33 mouse cellular contexts compared by ENCODE assay signal in the genomic region with DNA sequence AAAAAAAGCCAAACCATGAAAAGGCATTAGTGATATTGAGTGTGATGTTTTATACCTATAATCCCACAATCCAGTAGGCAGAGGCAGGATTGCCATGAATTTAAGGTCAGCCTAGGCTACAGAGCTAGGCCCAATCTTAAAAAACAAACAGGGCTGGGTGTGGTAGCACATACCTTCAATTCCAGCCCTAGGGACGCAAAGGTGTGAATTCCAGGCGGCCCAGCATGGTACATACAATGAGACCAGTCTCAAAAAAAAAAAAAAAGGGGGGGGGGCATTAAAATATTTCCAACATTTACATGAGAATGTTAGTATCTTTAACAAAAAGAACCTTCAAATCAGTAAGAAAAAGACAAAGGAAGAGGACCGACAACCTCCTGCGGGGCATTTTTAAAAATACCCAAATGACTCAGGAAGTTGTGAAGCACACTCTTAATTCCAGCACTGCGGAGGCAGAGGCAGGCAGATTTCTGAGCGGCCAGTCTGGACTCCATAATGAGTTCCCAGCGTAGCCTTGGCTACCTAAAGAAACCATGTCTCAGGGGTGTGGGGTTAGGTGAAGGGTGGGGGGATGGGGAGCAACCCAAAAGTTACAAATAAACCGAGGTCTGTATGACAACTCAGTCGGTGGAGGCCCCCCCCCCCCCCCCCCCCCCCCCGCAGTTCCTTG. TPM values are rescaled to one million over a fixed set of nuclear protein-coding genes. Genes with fewer than 3 reads are reported as not detected.
"Had no signal": no experiment of that assay in that cellular context is flagged by ENCODE, and none has a peak within 500 bp of the region (broad histone marks: within the 10 kb centered on the region; RNA-seq: fewer than 3 reads in every experiment).

No protein-coding gene starts in this region.

- H3K4me3 ChIP-seq: heart, adult 2 months; heart, embryonic 13.5 days; heart, embryonic 15.5 days; hindbrain, embryonic 13.5 days; hindbrain, embryonic 15.5 days; kidney, embryonic 15.5 days; limb, embryonic 13.5 days; limb, embryonic 15.5 days; liver, embryonic 12.5 days had no signal

- H3K36me3 ChIP-seq: heart, embryonic 13.5 days; heart, embryonic 15.5 days; hindbrain, embryonic 13.5 days; hindbrain, embryonic 15.5 days; kidney, embryonic 15.5 days; limb, embryonic 13.5 days; limb, embryonic 15.5 days; liver, embryonic 12.5 days had no signal

- H3K4me1 ChIP-seq: liver, embryonic 12.5 days had no signal

- H3K27me3 ChIP-seq: hindbrain, embryonic 15.5 days; kidney, embryonic 15.5 days; limb, embryonic 13.5 days had no signal

- H3K9ac ChIP-seq: heart, embryonic 13.5 days; heart, embryonic 15.5 days; hindbrain, embryonic 13.5 days; hindbrain, embryonic 15.5 days; kidney, embryonic 15.5 days; limb, embryonic 13.5 days; limb, embryonic 15.5 days; liver, embryonic 12.5 days; liver, embryonic 14.5 days had no signal

- H3K27ac ChIP-seq: heart, adult 2 months; heart, embryonic 13.5 days; heart, embryonic 15.5 days; hindbrain, embryonic 13.5 days; hindbrain, embryonic 15.5 days; hindbrain, postnatal 0 days; kidney, embryonic 15.5 days; kidney, postnatal 0 days; limb, embryonic 13.5 days; limb, embryonic 15.5 days; liver, embryonic 12.5 days; liver, embryonic 14.5 days had no signal

- H3K9me3 ChIP-seq: heart, embryonic 13.5 days; heart, embryonic 15.5 days; hindbrain, embryonic 13.5 days; hindbrain, embryonic 15.5 days; kidney, embryonic 15.5 days; limb, embryonic 13.5 days; limb, embryonic 15.5 days; liver, embryonic 12.5 days had no signal

- DNase-seq: gastrocnemius, postnatal 14 days; gastrocnemius, postnatal 36 days; heart, adult 11 months; heart, adult 2 months; heart, postnatal 14 days; heart, postnatal 36 days; kidney, adult 11 months; kidney, adult 2 months; kidney, adult 9 months; kidney, postnatal 14 days; kidney, postnatal 36 days; layer of hippocampus, adult 9-11 months; layer of hippocampus, postnatal 36 days had no signal

RNA-seq across cellular contexts. Expression of a gene that starts 4.8 kb away (rescaled TPM):
- total RNA-seq: gastrocnemius, adult 18-20 months; gastrocnemius, adult 8-10 months; gastrocnemius, postnatal 14 days; gastrocnemius, postnatal 36 days; heart, adult 2 months; heart, postnatal 36 days; liver, adult 2 months had no signal
- polyA plus RNA-seq: heart, embryonic 13.5 days; heart, postnatal 0 days; liver, adult 2 months; liver, embryonic 14.5 days had no signal

RNA-seq across cellular contexts. Expression of a gene that starts 6.4 kb away (rescaled TPM):
- total RNA-seq: gastrocnemius, adult 18-20 months; gastrocnemius, adult 8-10 months; gastrocnemius, postnatal 14 days; gastrocnemius, postnatal 36 days; heart, postnatal 14 days; heart, postnatal 36 days; left cerebral cortex, adult 18-20 months; left cerebral cortex, postnatal 36 days; liver, adult 2 months had no signal
- polyA plus RNA-seq: heart, embryonic 11.5 days; heart, embryonic 15.5 days; heart, postnatal 0 days; hindbrain, embryonic 11.5 days; hindbrain, embryonic 13.5 days; hindbrain, embryonic 15.5 days; limb, embryonic 11.5 days; liver, adult 2 months; liver, embryonic 12.5 days had no signal
